In genomic region chr11:114786326-114786725, GRCm38 (mm10) we compare ENCODE assay signal across 8 mouse cellular contexts. TPM values are rescaled to one million over a fixed set of nuclear protein-coding genes. Genes with fewer than 3 reads are reported as not detected.
DNase-seq lines count a peak whose midpoint lies in the region; ATAC-seq and TF ChIP-seq lines count a peak whose summit lies in the region.

No protein-coding gene starts in this region.

- H3K4me2 ChIP-seq in lung, embryonic 14.5 days, result peak overlapping the region; percentile 56
- H3K4me2 ChIP-seq in hindbrain, embryonic 15.5 days, result peak overlapping the region; percentile 63

- H3K36me3 ChIP-seq in lung, embryonic 14.5 days (ENCODE audit: insufficient read depth), result no peaks in the 10 kb centered on the region
- H3K36me3 ChIP-seq in hindbrain, embryonic 15.5 days, result no peaks in the 10 kb centered on the region

- TF ChIP-seq CTCF in lung, embryonic 14.5 days (IDR thresholded peaks at IDR 0.05; ENCODE audit: low read depth), result no peak
- TF ChIP-seq CTCF in lung, adult 2 months (IDR thresholded peaks at IDR 0.05; ENCODE audit: insufficient read depth, low read length), result no peak

- ATAC-seq in lung, embryonic 14.5 days (ENCODE audit: insufficient read depth), result peak; percentile 50; the same call in 1 of the 2 replicates
- ATAC-seq in hindbrain, embryonic 15.5 days (ENCODE audit: low FRiP score, low read depth), result peak; percentile 46; the same call in 1 of the 2 replicates

- H3K4me3 ChIP-seq in lung, embryonic 14.5 days (ENCODE audit: low read depth, low read length), result peak overlapping the region; percentile 16
- peak overlapping the region; percentile 32 for H3K4me3 ChIP-seq in hindbrain, embryonic 15.5 days
- H3K4me3 ChIP-seq in lung, adult 2 months (replicated peaks; ENCODE audit: extremely low read depth, low read depth, low read length), result no peak overlapping the region

- DNase-seq in adrenal gland, adult 2 months, result peak; percentile 28
- no peak for DNase-seq in adrenal gland, adult 8-10 months
- DNase-seq in lung, embryonic 14.5 days, result peak; percentile 51
- DNase-seq in lung, postnatal 4 days, result no peak
- DNase-seq in neural tube, embryonic 10.5 days (ENCODE audit: extremely low spot score, low spot score), result peak; percentile 47
- no peak for DNase-seq in urinary bladder, postnatal 10 days (ENCODE audit: low spot score)
- DNase-seq in lung, adult 2 months, result no peak

- no peak overlapping the region for H3K27ac ChIP-seq in lung, embryonic 14.5 days (ENCODE audit: low read depth)
- H3K27ac ChIP-seq in hindbrain, embryonic 15.5 days (replicated peaks), result peak overlapping the region; percentile 23

- H3K9ac ChIP-seq in lung, embryonic 14.5 days, result peak overlapping the region; percentile 3; the same call in 1 of the 2 replicates
- 0 out of 2 replicates have a peak overlapping the region, but pooled peaks have one; percentile 30 for H3K9ac ChIP-seq in hindbrain, embryonic 15.5 days

- no peaks in the 10 kb centered on the region for H3K9me3 ChIP-seq in lung, embryonic 14.5 days (ENCODE audit: low read depth, low read length)
- no peaks in the 10 kb centered on the region for H3K9me3 ChIP-seq in hindbrain, embryonic 15.5 days

- peaks cover 71% of the 10 kb centered on the region for H3K27me3 ChIP-seq in lung, embryonic 14.5 days (ENCODE audit: insufficient read depth, low read length)
- H3K27me3 ChIP-seq in hindbrain, embryonic 15.5 days, result peaks cover 20% of the 10 kb centered on the region

- 2% methylated on average over 43 of the region's 43 CpGs for WGBS in lung, embryonic 14.5 days
- under 1% methylated on average over 43 of the region's 43 CpGs for whole genome bisulfite sequencing in hindbrain, embryonic 15.5 days
- 2% methylated on average over 43 of the region's 43 CpGs for WGBS in lung, adult 2 months

- peaks cover 1% of the 10 kb centered on the region; the same call in 1 of the 2 replicates for H3K4me1 ChIP-seq in lung, embryonic 14.5 days (ENCODE audit: insufficient read depth)
- peaks cover 21% of the 10 kb centered on the region for H3K4me1 ChIP-seq in hindbrain, embryonic 15.5 days (replicated peaks)
- 0 out of 2 replicates have a peak, but pooled peaks cover 3% of the 10 kb centered on the region for H3K4me1 ChIP-seq in lung, adult 2 months (ENCODE audit: control insufficient read depth, insufficient read depth, low read length)

- TF ChIP-seq POLR2A in lung, adult 2 months (IDR thresholded peaks at IDR 0.05; ENCODE audit: borderline replicate concordance, extremely low read depth, low read depth, low read length), result no peak

RNA-seq across cellular contexts. Expression of gene Btbd17, which starts 9.4 kb away (rescaled TPM):
- total RNA-seq in adrenal gland, adult 2 months (2021), result not detected
- 0.24 and 0.32 TPM in 2 replicates for polyA plus RNA-seq in adrenal gland, adult 2 months (2012; rRNA removed)
- total RNA-seq in adrenal gland, adult 8-10 months (2022), result not detected
- 0.65 and 1.3 TPM in 2 replicates for polyA plus RNA-seq in lung, embryonic 14.5 days (2014; fragmentation: Nextera tagmentation; extraction: Ambion mirVana)
- polyA plus RNA-seq in hindbrain, embryonic 15.5 days (2015; fragmentation: Nextera tagmentation; extraction: Ambion mirVana), result 26.0 and 26.4 TPM in 2 replicates
- polyA plus RNA-seq in lung, adult 2 months (2012; rRNA removed), result 0.54 and 0.59 TPM in 2 replicates

RNA-seq across cellular contexts. Expression of gene Gpr142, which starts 12.4 kb away (rescaled TPM):
- not detected for total RNA-seq in adrenal gland, adult 2 months (2021)
- polyA plus RNA-seq in adrenal gland, adult 2 months (2012; rRNA removed), result not detected in 2 replicates
- total RNA-seq in adrenal gland, adult 8-10 months (2022), result not detected
- 0.28 TPM in 1 of 2 replicates, not detected in the other for polyA plus RNA-seq in lung, embryonic 14.5 days (2014; fragmentation: Nextera tagmentation; extraction: Ambion mirVana)
- not detected in 2 replicates for polyA plus RNA-seq in hindbrain, embryonic 15.5 days (2015; fragmentation: Nextera tagmentation; extraction: Ambion mirVana)
- polyA plus RNA-seq in lung, adult 2 months (2012; rRNA removed), result not detected in 2 replicates

RNA-seq across cellular contexts. Expression of gene Kif19a, which starts 21.1 kb away (rescaled TPM):
- under 1 TPM; 0.48 to 0.66 TPM for total RNA-seq in adrenal gland, adult 2 months (2021)
- polyA plus RNA-seq in adrenal gland, adult 2 months (2012; rRNA removed), result 0.48 and 1.3 TPM in 2 replicates
- total RNA-seq in adrenal gland, adult 8-10 months (2022), result 1 to 10 TPM in 1 of 4 experiments, under 1 TPM in 3; 0.38 to 1.3 (median 0.76) TPM
- 0.29 TPM in 1 of 2 replicates, not detected in the other for polyA plus RNA-seq in lung, embryonic 14.5 days (2014; fragmentation: Nextera tagmentation; extraction: Ambion mirVana)
- polyA plus RNA-seq in hindbrain, embryonic 15.5 days (2015; fragmentation: Nextera tagmentation; extraction: Ambion mirVana), result 0.51 and 0.93 TPM in 2 replicates
- 8.9 and 9.2 TPM in 2 replicates for polyA plus RNA-seq in lung, adult 2 months (2012; rRNA removed)

RNA-seq across cellular contexts. Expression of gene Dnaic2, which starts 59.1 kb away (rescaled TPM):
- under 1 TPM; 0.17 to 0.58 TPM for total RNA-seq in adrenal gland, adult 2 months (2021)
- 0.49 and 0.85 TPM in 2 replicates for polyA plus RNA-seq in adrenal gland, adult 2 months (2012; rRNA removed)
- under 1 TPM; 0.38 to 0.51 (median 0.42) TPM for total RNA-seq in adrenal gland, adult 8-10 months (2022)
- polyA plus RNA-seq in lung, embryonic 14.5 days (2014; fragmentation: Nextera tagmentation; extraction: Ambion mirVana), result 0.16 and 0.85 TPM in 2 replicates
- 2.5 and 3.1 TPM in 2 replicates for polyA plus RNA-seq in hindbrain, embryonic 15.5 days (2015; fragmentation: Nextera tagmentation; extraction: Ambion mirVana)
- 10.5 and 13.3 TPM in 2 replicates for polyA plus RNA-seq in lung, adult 2 months (2012; rRNA removed)

Comparison
In these comparisons a context has a peak if more than half of its experiments do, and no peak if none do; other contexts are left out.
1. DNase-seq: peak in adrenal gland, adult 2 months (single experiment), lung, embryonic 14.5 days (single experiment) and neural tube, embryonic 10.5 days (single experiment); none in adrenal gland, adult 8-10 months (single experiment), lung, postnatal 4 days (0 of 2), urinary bladder, postnatal 10 days (single experiment) and lung, adult 2 months (single experiment).
2. RNA of gene Btbd17, which starts 9.4 kb away (polyA plus RNA-seq): 26.0 to 26.4 TPM in hindbrain, embryonic 15.5 days; 0.65 to 1.3 TPM in lung, embryonic 14.5 days, 0.54 to 0.59 TPM in lung, adult 2 months and 0.24 to 0.32 TPM in adrenal gland, adult 2 months; every median in the first group is over 10 times any median in the second.